Mouse (Mus musculus): ENCODE data around the gene Gm4952. TPM values are rescaled to one million over a fixed set of nuclear protein-coding genes. Genes with fewer than 3 reads are reported as not detected.

Gene Gm4952
- polyA plus RNA-seq, 1 experiment from 2014 or later = not detected

Other genes starting within 250 kb of the Gm4952 start
- gene Olfr1440, start 212.7 kb upstream of the Gm4952 start, polyA plus RNA-seq (2015; fragmentation: Nextera tagmentation; extraction: Ambion mirVana) = not detected in 2 replicates
- not detected in 2 replicates for gene Olfr1441, start 182.5 kb upstream of the Gm4952 start, polyA plus RNA-seq (2015; fragmentation: Nextera tagmentation; extraction: Ambion mirVana)
- 0.08 TPM in 1 of 2 replicates, not detected in the other for gene Pfpl, start 172.1 kb upstream of the Gm4952 start, polyA plus RNA-seq (2015; fragmentation: Nextera tagmentation; extraction: Ambion mirVana)
- gene Mpeg1, start 139.2 kb upstream of the Gm4952 start, polyA plus RNA-seq (2015; fragmentation: Nextera tagmentation; extraction: Ambion mirVana) = 0.54 and 0.89 TPM in 2 replicates
- 34.2 and 35.5 TPM in 2 replicates for gene Dtx4, start 98.5 kb upstream of the Gm4952 start, polyA plus RNA-seq (2015; fragmentation: Nextera tagmentation; extraction: Ambion mirVana)
- 7.9 and 8.0 TPM in 2 replicates for gene Fam111a, start 54.2 kb upstream of the Gm4952 start, polyA plus RNA-seq (2015; fragmentation: Nextera tagmentation; extraction: Ambion mirVana)
- not detected in 2 replicates for gene Glyat, start 33.3 kb downstream of the Gm4952 start, polyA plus RNA-seq (2015; fragmentation: Nextera tagmentation; extraction: Ambion mirVana)
- not detected in 2 replicates for gene Olfr1442, start 70.5 kb downstream of the Gm4952 start, polyA plus RNA-seq (2015; fragmentation: Nextera tagmentation; extraction: Ambion mirVana)
- gene Olfr1443, start 78.1 kb downstream of the Gm4952 start, polyA plus RNA-seq (2015; fragmentation: Nextera tagmentation; extraction: Ambion mirVana) = not detected in 2 replicates
- not detected in 2 replicates for gene Keg1, start 95.8 kb downstream of the Gm4952 start, polyA plus RNA-seq (2015; fragmentation: Nextera tagmentation; extraction: Ambion mirVana)
- 0.87 and 1.2 TPM in 2 replicates for gene Cntf, start 165.7 kb downstream of the Gm4952 start, polyA plus RNA-seq (2015; fragmentation: Nextera tagmentation; extraction: Ambion mirVana)
- 14.8 and 15.4 TPM in 2 replicates for gene Zfp91, start 196.2 kb downstream of the Gm4952 start, polyA plus RNA-seq (2015; fragmentation: Nextera tagmentation; extraction: Ambion mirVana)
- gene Lpxn, start 196.2 kb downstream of the Gm4952 start, polyA plus RNA-seq (2015; fragmentation: Nextera tagmentation; extraction: Ambion mirVana) = 1.2 and 1.9 TPM in 2 replicates
- gene Gm5244, start 246.7 kb downstream of the Gm4952 start, polyA plus RNA-seq (2015; fragmentation: Nextera tagmentation; extraction: Ambion mirVana) = not detected in 2 replicates

Measured in neural tube, embryonic 13.5 days (tissue).